Mouse (Mus musculus) testis, adult 2 months (tissue): ENCODE data around the gene Scn3b.

Experiments
- CTCF ChIP-seq: fragments of 200-500 bp; IDR thresholded peaks from 2 replicates; pipeline ENCODE4 v1.5.1; 2012; ENCODE audit warnings: low read depth, mild to moderate bottlenecking, inconsistent platforms, low read length, moderate library complexity; ENCODE audit not compliant: control insufficient read depth, insufficient read depth, insufficient replicate concordance
- POLR2A ChIP-seq: fragments of 200-500 bp; IDR thresholded peaks from 2 replicates; pipeline ENCODE4 v1.6.1; 2012; ENCODE audit warnings: low read depth, mild to moderate bottlenecking, inconsistent platforms, low read length, moderate library complexity; ENCODE audit not compliant: control insufficient read depth

DNA sequence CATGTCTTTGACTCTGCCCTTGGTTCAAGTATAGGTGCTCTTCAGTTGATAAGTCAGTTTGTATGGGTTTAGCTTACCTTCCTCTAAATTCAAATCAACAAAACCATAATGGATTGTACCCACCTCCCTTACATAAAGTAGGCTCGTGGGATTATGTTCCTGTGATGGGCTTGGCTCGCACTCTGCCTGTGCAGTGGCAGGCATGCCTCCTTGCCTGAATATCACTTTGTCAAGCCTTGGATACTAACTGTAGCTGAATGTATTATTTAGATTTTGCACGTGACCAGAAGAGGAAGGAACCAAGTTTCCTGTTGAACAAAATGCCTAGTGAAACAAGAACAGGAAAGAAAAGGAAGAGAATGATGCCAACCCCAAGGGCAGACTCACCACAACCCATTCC is 2.1 kb downstream of the Scn3b start:
- TF ChIP-seq CTCF (no peak), POLR2A (no peak)
